Mouse (Mus musculus): Measurements from ENCODE around the gene Lclat1. TPM values are rescaled to one million over a fixed set of nuclear protein-coding genes. Genes with fewer than 3 reads are reported as not detected.

Lclat1 gene
- total and polyA plus RNA-seq, 3 experiments: 6.3 to 9.6 (median 7.0) TPM

DNA sequence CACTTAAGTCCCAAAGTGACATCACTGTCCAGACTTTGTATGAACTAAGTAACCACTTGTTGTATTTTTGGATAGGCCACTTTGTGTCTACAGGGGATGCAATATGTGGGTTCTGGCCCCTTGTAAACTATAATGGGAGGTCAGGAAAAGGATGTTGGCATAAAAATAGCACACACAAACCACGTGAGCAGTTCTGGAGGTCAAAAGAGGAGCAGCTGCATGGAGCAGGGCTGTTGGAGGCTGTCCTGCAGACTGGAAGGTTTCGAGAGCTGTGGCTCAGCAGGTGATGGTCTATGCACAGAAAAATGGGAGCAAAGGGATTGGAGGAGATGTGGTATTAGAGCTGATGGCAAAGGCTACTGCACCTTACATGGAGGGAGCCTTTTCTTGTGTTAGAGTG is 18.6 kb downstream of the Lclat1 start:
- no peak overlapping the region for H3K4me2 ChIP-seq (ENCODE audit: insufficient read depth, low read depth, poor library complexity, severe bottlenecking)
- 0 out of 2 replicates have a peak, but pooled peaks cover 3% of the 10 kb centered on the region for H3K79me2 ChIP-seq (replicated peaks; ENCODE audit: control insufficient read depth, extremely low read depth, insufficient read depth, poor library complexity, severe bottlenecking)
- no peaks in the 10 kb centered on the region for H3K36me3 ChIP-seq (replicated peaks in 1 of 2; ENCODE audit: control insufficient read depth in 1 of 2, insufficient read depth in 1 of 2, low read length in 1 of 2)
- no peak overlapping the region for H3K27ac ChIP-seq (ENCODE audit: insufficient read depth, low read depth)
- H3K4me1 ChIP-seq (ENCODE audit: control insufficient read depth in 1 of 2, insufficient read depth in 2 of 2): peaks cover 0 to 15% of the 10 kb centered on the region in 2 experiments; a peak in 2 of 4 replicates
- no peaks in the 10 kb centered on the region for H3K9me3 ChIP-seq (replicated peaks; ENCODE audit: low read length)
- in situ Hi-C loops (cut with MboI; ENCODE audit: low pct_ligation_motif_present, low pct_unique_long_range_greater_than_20kb, low sequenced_read_pairs): no loop called here
- DNase-seq (ENCODE audit: extremely low read depth): no peak
- dilution Hi-C loops (cut with MboI; ENCODE audit: extremely low pct_ligation_motif_present, extremely low pct_unique_long_range_greater_than_20kb, low sequenced_read_pairs): no loop called here
- H3K4me3 ChIP-seq (replicated peaks in 1 of 3; ENCODE audit: low read depth in 2 of 3, low read length in 2 of 3, poor library complexity in 1 of 3): no peak overlapping the region
- no peaks in the 10 kb centered on the region for H3K27me3 ChIP-seq (replicated peaks)
- TF ChIP-seq NELFE (IDR thresholded peaks at IDR 0.05; ENCODE audit: low read depth, low read length): no peak
- no peak for TF ChIP-seq ETS1 (conservative IDR thresholded peaks at IDR 0.05; ENCODE audit: low read depth, low read length)
- TF ChIP-seq TCF12 (IDR thresholded peaks at IDR 0.05; ENCODE audit: low read depth, low read length): no peak
- TF ChIP-seq ZKSCAN1 (IDR thresholded peaks at IDR 0.05; ENCODE audit: borderline replicate concordance, low read depth, low read length): no peak
- no peak for TF ChIP-seq SIN3A (IDR thresholded peaks at IDR 0.05; ENCODE audit: low read length)
- no peak for TF ChIP-seq ZMIZ1 (IDR thresholded peaks at IDR 0.05; ENCODE audit: low read depth, low read length)
- TF ChIP-seq PAX5 (IDR thresholded peaks at IDR 0.05; ENCODE audit: low read length): no peak
- TF ChIP-seq MEF2A (IDR thresholded peaks at IDR 0.05; ENCODE audit: borderline replicate concordance, low read depth, low read length): no peak
- no peak for TF ChIP-seq BHLHE40 (IDR thresholded peaks at IDR 0.05; ENCODE audit: low read depth, low read length)
- TF ChIP-seq IRF4 (IDR thresholded peaks at IDR 0.05; ENCODE audit: low read depth, low read length): no peak
- no peak for TF ChIP-seq RCOR1 (conservative IDR thresholded peaks at IDR 0.05; ENCODE audit: low read depth, low read length)
- TF ChIP-seq ELF1 (IDR thresholded peaks at IDR 0.05; ENCODE audit: low read depth, low read length): no peak
- no peak overlapping the region for H3K9ac ChIP-seq (ENCODE audit: insufficient read depth, low read depth)

- Histone ChIP-seq H3K9me3 (replicated peaks; ENCODE audit: low read length) (no peaks in the 10 kb centered on the region), H3K36me3 (replicated peaks in 1 of 2; ENCODE audit: control insufficient read depth in 1 of 2, insufficient read depth in 1 of 2, low read length in 1 of 2) (no peaks in the 10 kb centered on the region), H3K27ac (ENCODE audit: insufficient read depth, low read depth) (no peak overlapping the region), H3K9ac (ENCODE audit: insufficient read depth, low read depth) (no peak overlapping the region), H3K27me3 (replicated peaks) (no peaks in the 10 kb centered on the region), H3K4me3 (replicated peaks in 1 of 3; ENCODE audit: low read depth in 2 of 3, low read length in 2 of 3, poor library complexity in 1 of 3) (no peak overlapping the region), H3K79me2 (replicated peaks; ENCODE audit: control insufficient read depth, extremely low read depth, insufficient read depth, poor library complexity, severe bottlenecking) (0 out of 2 replicates have a peak, but pooled peaks cover 3% of the 10 kb centered on the region), H3K4me2 (ENCODE audit: insufficient read depth, low read depth, poor library complexity, severe bottlenecking) (no peak overlapping the region), H3K4me1 (ENCODE audit: control insufficient read depth in 1 of 2, insufficient read depth in 2 of 2) (peaks cover 0 to 15% of the 10 kb centered on the region in 2 experiments; a peak in 2 of 4 replicates)
- DNase-seq (ENCODE audit: extremely low read depth): no peak
- TF ChIP-seq NRF1 (IDR thresholded peaks at IDR 0.05; ENCODE audit: low read depth, low read length): no peak
- TF ChIP-seq GABPA (IDR thresholded peaks at IDR 0.05; ENCODE audit: insufficient replicate concordance, low read depth, low read length): no peak
- TF ChIP-seq ETS1 (conservative IDR thresholded peaks at IDR 0.05; ENCODE audit: low read depth, low read length): no peak
- TF ChIP-seq NELFE (IDR thresholded peaks at IDR 0.05; ENCODE audit: low read depth, low read length): no peak
- no peak for TF ChIP-seq BHLHE40 (IDR thresholded peaks at IDR 0.05; ENCODE audit: low read depth, low read length)
- dilution Hi-C loops (cut with MboI; ENCODE audit: extremely low pct_ligation_motif_present, extremely low pct_unique_long_range_greater_than_20kb, low sequenced_read_pairs): no loop called here
- in situ Hi-C loops (cut with MboI; ENCODE audit: low pct_ligation_motif_present, low pct_unique_long_range_greater_than_20kb, low sequenced_read_pairs): no loop called here
Measured at GRCm38 (mm10) chr17:73126903-73127302, 19.1 kb downstream of the Lclat1 start.

All from CH12.LX (cell line).